Mouse (Mus musculus) layer of hippocampus, adult 6 months (tissue): ENCODE results near the gene Ippk. TPM values are rescaled to one million over a fixed set of nuclear protein-coding genes. Genes with fewer than 3 reads are reported as not detected.

Experiments used
- long read RNA-seq, 2 experiments: library from polyadenylated mRNA; unstranded; transcript quantifications; one replicate each; pipeline ENCODE4 v2.0.0; 2019 to 2020
- polyA plus RNA-seq: library from polyadenylated mRNA; unstranded; fragments of <200 nt; fragmentation: Nextera tagmentation; gene quantifications from 2 replicates; pipeline ENCODE4 v1.2.3, GENCODE M21; 2021

The Ippk gene
- 12.9 and 13.4 TPM in 2 replicates for polyA plus RNA-seq
- long read RNA-seq, experiment 1, full-length matches to known transcripts = 28 of 43 reads
- long read RNA-seq, experiment 1, partial matches to known transcripts = 8 of 43 reads
- long read RNA-seq, experiment 1, other reads (novel, unspliced or antisense) = 7 of 43 reads
- long read RNA-seq, experiment 2, full-length matches to known transcripts = 227 of 256 reads
- long read RNA-seq, experiment 2, partial matches to known transcripts = 16 of 256 reads
- long read RNA-seq, experiment 2, other reads (novel, unspliced or antisense) = 13 of 256 reads

DNA sequence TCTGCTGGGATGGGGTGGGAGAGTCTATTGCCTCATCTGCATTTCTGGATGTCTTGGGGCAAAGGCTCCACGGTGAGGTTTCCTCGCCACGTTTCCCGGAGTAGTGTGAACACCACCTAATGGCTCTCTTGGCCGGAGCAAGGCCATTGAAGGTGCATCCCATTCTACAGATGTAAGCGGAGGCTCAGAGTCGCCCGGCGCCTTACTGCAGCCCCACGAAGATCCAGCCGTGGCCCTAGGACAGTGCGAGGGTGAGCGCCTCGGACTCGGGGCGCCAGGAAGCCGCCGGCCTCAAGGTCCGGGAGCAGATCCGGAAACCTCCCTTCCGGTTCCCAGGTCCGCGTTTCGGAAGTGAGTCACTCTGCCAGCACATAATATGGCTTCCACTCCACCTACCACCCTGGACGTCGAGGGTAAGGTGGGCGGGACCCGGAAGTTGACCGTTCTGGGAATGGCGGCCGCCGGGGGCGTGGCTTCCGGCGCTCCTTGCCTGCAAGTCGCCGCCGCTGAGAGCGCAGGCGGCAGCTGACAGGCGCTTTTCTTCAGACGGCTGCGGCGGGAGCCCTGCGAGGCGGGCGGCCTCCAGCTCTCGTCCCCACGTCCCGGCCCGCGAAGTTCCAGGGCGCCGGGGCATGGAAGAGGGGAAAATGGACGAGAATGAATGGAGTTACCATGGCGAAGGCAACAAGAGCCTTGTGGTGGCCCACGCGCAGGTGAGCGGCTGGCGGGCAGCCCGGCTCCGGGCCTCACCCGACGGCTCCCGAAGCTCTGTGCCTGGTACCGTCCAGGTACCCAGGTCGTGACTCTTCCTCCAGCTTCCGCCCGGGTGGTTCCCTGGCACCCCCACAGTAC lies at the start of gene Ippk:
Gene Ippk, plus strand, starts transcription at position 496 of the 852 bp plus-strand sequence.

DNA sequence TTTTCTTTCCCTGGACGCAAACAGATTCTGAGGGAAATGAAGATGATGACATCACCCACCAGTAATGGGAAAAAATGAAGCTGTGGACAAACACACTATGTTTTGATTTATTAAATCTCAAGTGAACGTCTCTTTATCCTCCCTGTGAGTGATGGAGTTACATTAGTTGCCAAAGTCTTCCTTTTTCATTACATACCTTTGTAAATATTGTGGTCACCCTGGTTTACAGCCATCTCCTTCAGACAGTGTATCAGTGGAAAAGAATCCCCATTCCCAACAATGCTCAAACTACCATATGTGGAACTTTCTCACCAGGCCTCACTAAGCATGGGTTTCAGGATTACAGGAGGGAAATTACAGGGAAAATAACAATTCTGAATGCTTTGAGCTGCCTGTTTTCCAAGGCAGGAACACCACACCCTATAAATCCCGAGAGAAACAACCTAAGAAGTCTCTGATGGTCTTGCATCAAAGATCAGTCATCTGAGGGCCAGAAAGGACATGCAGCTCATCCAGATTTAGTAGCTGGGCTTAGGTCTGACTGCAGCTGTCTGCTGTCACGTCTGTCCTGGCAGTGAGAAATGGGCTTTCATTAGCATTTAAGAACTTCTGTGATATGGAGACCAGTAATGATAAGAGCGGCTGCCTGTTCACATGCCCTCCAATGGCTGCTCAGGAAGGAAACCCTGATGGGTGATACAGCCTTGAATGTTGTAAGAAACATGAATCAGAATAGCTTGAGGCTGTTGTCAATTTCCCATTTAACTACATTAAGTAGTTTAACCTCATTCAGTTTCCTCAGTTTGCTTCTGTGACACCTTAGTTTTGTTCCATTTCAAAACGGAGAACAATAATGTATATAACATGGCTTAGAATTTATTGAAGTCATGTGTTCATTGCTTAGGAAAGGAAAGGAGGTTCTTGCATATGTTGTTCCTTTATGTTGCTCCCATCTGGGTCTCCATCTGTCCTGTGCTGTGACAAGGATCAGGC lies 71.6 kb downstream of the Ippk start, which contains the start of gene Tes3-ps:
Gene Tes3-ps, plus strand, starts transcription at position 943 of the 993 bp plus-strand sequence.

DNA sequence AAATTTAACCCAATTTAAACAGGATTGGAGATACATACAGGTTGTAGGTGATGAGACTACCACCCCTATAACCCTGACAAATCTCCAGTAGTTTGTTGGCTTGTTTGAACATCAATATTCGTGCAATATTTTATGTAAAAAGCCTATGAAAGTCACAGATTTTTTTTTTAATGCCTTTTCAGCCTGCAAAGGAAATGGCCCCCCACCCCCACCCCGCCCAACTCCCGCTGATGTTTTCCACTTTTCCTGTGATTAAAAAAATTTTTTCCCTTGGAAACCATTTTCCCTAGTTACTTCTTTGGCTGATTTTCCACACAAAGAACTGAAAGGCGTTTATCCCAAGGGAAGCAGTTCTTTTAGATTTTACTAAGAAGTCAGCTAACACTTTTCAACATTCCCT lies 83.5 kb downstream of the Ippk start, which contains the start of gene Ecm2:
Gene Ecm2, plus strand, starts transcription at position 301 of the 400 bp plus-strand sequence.

Other genes starting within 250 kb of the Ippk start
- gene Ninj1, start 233.8 kb upstream of the Ippk start, polyA plus RNA-seq = 68.6 and 68.9 TPM in 2 replicates
- 29.1 and 30.3 TPM in 2 replicates for gene Card19, start 205.2 kb upstream of the Ippk start, polyA plus RNA-seq
- 2.5 and 3.6 TPM in 2 replicates for gene Susd3, start 172.5 kb upstream of the Ippk start, polyA plus RNA-seq
- gene Fgd3, start 100.9 kb upstream of the Ippk start, polyA plus RNA-seq = 0.58 and 0.60 TPM in 2 replicates
- gene Bicd2, start 79.7 kb upstream of the Ippk start, polyA plus RNA-seq = 8.0 and 8.8 TPM in 2 replicates
- gene Tes3-ps, start 72.1 kb downstream of the Ippk start, polyA plus RNA-seq = 0.19 and 0.36 TPM in 2 replicates
- 1.9 and 3.2 TPM in 2 replicates for gene Ecm2, start 83.6 kb downstream of the Ippk start, polyA plus RNA-seq
- 0.25 and 0.43 TPM in 2 replicates for gene Aspn, start 123.2 kb downstream of the Ippk start, polyA plus RNA-seq
- gene Omd, start 161.2 kb downstream of the Ippk start, polyA plus RNA-seq = 0.50 and 0.72 TPM in 2 replicates
- 3.2 and 3.5 TPM in 2 replicates for gene Ogn, start 186.8 kb downstream of the Ippk start, polyA plus RNA-seq
- 2.0 and 2.2 TPM in 2 replicates for gene Cenpp, start 231.5 kb downstream of the Ippk start, polyA plus RNA-seq
- gene Nol8, start 231.8 kb downstream of the Ippk start, polyA plus RNA-seq = 12.9 and 13.5 TPM in 2 replicates